Mouse (Mus musculus): ENCODE measurements around the gene Maml3. TPM values are rescaled to one million over a fixed set of nuclear protein-coding genes. Genes with fewer than 3 reads are reported as not detected.

The Maml3 gene
- polyA plus RNA-seq, 1 experiment from 2014 or later: 8.4 TPM

- no peak for ATAC-seq (ENCODE audit: borderline replicate concordance, extremely low read depth, low FRiP score, low TSS enrichment)
- no peak overlapping the region for H3K4me3 ChIP-seq
- WGBS: 69% methylated on average over 2 of the region's 2 CpGs
- no peaks in the 10 kb centered on the region for H3K4me1 ChIP-seq
- no peaks in the 10 kb centered on the region for H3K36me3 ChIP-seq
- H3K9ac ChIP-seq: no peak overlapping the region
- H3K9me3 ChIP-seq: peaks cover 3% of the 10 kb centered on the region; the same call in 1 of the 2 replicates
- H3K27me3 ChIP-seq: no peaks in the 10 kb centered on the region
- H3K27ac ChIP-seq: no peak overlapping the region
- no peak overlapping the region for H3K4me2 ChIP-seq
Measured at GRCm38 (mm10) chr3:51635960-51636359, 468.9 kb downstream of the Maml3 start.

Other genes with a start within 250 kb of the Maml3 start
- 5.6 and 6.0 TPM in 2 replicates for gene Foxo1, start 163.3 kb upstream of the Maml3 start, polyA plus RNA-seq (2015; fragmentation: Nextera tagmentation; extraction: Ambion mirVana)

Data from lung, embryonic 15.5 days (tissue).